Mouse (Mus musculus) MEL (cell line): ENCODE measurements around the gene Hsd17b13.

Experiments used
- CHD2 ChIP-seq: IDR thresholded peaks from 2 replicates; pipeline ENCODE4 v1.6.1; 2011; ENCODE audit warnings: low read length, improper control_type of control experiment
- CTCF ChIP-seq, 3 experiments: IDR thresholded peaks in 2 of 3; conservative IDR thresholded peaks in 1 of 3; 2 replicates each; pipeline ENCODE4 v1.5.1; 2011 to 2012; ENCODE audit warnings: low read length in 3 of 3, low read depth in 2 of 3, mild to moderate bottlenecking in 2 of 3, improper control_type of control experiment in 1 of 3, inconsistent platforms in 1 of 3, mixed read lengths in 1 of 3, moderate library complexity in 1 of 3; ENCODE audit not compliant: control insufficient read depth in 1 of 3, insufficient read depth in 1 of 3, poor library complexity in 1 of 3, severe bottlenecking in 1 of 3
- ETS1 ChIP-seq: IDR thresholded peaks from 2 replicates; pipeline ENCODE4 v1.6.1; 2012; ENCODE audit warnings: low read depth, mild to moderate bottlenecking, inconsistent platforms, low read length, improper control_type of control experiment, moderate library complexity
- MAFK ChIP-seq: IDR thresholded peaks from 2 replicates; pipeline ENCODE4 v1.6.1; 2011; ENCODE audit warnings: low read depth, mild to moderate bottlenecking, low read length, improper control_type of control experiment, borderline replicate concordance
- POLR2A ChIP-seq, 2 experiments: IDR thresholded peaks; 2 replicates each; pipeline ENCODE4 v1.6.1; 2011 to 2012; ENCODE audit warnings: low read length in 2 of 2, mild to moderate bottlenecking in 2 of 2, control low read depth in 1 of 2, improper control_type of control experiment in 1 of 2, low read depth in 1 of 2, moderate library complexity in 1 of 2; ENCODE audit not compliant: control insufficient read depth in 1 of 2, insufficient read depth in 1 of 2, poor library complexity in 1 of 2
- SIN3A ChIP-seq: IDR thresholded peaks from 2 replicates; pipeline ENCODE4 v1.6.1; 2012; ENCODE audit warnings: low read length, improper control_type of control experiment, inconsistent platforms

GRCm38 (mm10) chr5:104024762-104025161 lies 47.6 kb upstream of the Hsd17b13 start:
- no peak for TF ChIP-seq POLR2A (IDR thresholded peaks at IDR 0.05; ENCODE audit: control insufficient read depth in 1 of 2, insufficient read depth in 1 of 2, low read depth in 1 of 2, low read length in 2 of 2, poor library complexity in 1 of 2)
- no peak for TF ChIP-seq ETS1
- no peak for TF ChIP-seq CTCF (IDR thresholded peaks at IDR 0.05 in 2 of 3, conservative IDR thresholded peaks at IDR 0.05 in 1 of 3; ENCODE audit: control insufficient read depth in 1 of 3, insufficient read depth in 1 of 3, low read depth in 2 of 3, low read length in 3 of 3, poor library complexity in 1 of 3, severe bottlenecking in 1 of 3)
- TF ChIP-seq MAFK, result no peak
- no peak for TF ChIP-seq CHD2
- TF ChIP-seq SIN3A, result no peak
